Mouse (Mus musculus): Measurements from ENCODE around the gene Ncam1.

DNA sequence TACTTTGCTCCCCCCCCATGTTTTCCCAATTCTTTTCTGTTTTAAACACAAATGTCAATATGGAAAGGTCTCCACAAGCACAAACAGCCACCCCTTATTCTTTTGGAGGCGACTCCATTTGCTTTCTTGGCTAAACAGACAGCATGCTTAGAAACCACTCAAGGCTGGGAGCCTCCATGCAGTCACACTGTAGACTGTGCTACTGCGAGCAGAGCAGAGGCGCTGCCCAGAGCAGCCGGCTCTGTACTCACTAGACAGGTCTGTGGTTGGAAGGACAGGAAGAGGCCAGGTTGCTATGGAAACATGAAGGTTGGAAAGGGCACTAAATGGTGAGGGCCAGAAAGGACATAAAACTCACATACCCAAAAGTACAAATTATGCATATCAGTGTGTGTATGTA lies 263.8 kb downstream of the Ncam1 start:
- no peak for TF ChIP-seq FLI1 (IDR thresholded peaks at IDR 0.05; ENCODE audit: low read length)
- TF ChIP-seq GATA1 (IDR thresholded peaks at IDR 0.05; ENCODE audit: borderline replicate concordance, low read length) = no peak

Measured in megakaryocyte, embryonic 14.5 days (primary cell).